Mouse (Mus musculus) intestine, embryonic 14.5 days (tissue): Measurements from ENCODE around the gene Fbxo47. TPM values are rescaled to one million over a fixed set of nuclear protein-coding genes. Genes with fewer than 3 reads are reported as not detected.

Experiments
- ATAC-seq: fragments of 200-750 bp; cut with Nextera tagmentation; replicated peaks from 2 replicates; pipeline ENCODE4 v1.8.0; 2017; ENCODE audit warnings: low read depth, moderate number of reproducible peaks, moderate TSS enrichment, moderate library complexity; ENCODE audit not compliant: low FRiP score, low TSS enrichment
- DNase-seq: peaks from one replicate; pipeline ENCODE4 v3.0.0-alpha.2; 2018; ENCODE audit warnings: low spot score
- H3K27ac ChIP-seq: fragments of 300-500 bp; sonication (generic); 2 replicates; pipeline ENCODE4 v1.5.1; 2014; ENCODE audit warnings: low read depth, mild to moderate bottlenecking, control low read depth
- H3K27me3 ChIP-seq: fragments of 300-500 bp; sonication (generic); replicated peaks from 2 replicates; pipeline ENCODE4 v1.6.1; 2014; ENCODE audit warnings: low read length, control low read depth; ENCODE audit not compliant: control insufficient read depth, insufficient read depth
- H3K36me3 ChIP-seq: fragments of 300-500 bp; sonication (generic); 2 replicates; pipeline ENCODE4 v1.6.1; 2014; ENCODE audit warnings: low read length, control low read depth; ENCODE audit not compliant: control insufficient read depth, insufficient read depth
- H3K4me1 ChIP-seq: fragments of 300-500 bp; sonication (generic); replicated peaks from 2 replicates; pipeline ENCODE4 v1.6.1; 2014; ENCODE audit warnings: low read length, control low read depth, mixed read lengths; ENCODE audit not compliant: control insufficient read depth, insufficient read depth
- H3K4me2 ChIP-seq: fragments of 300-500 bp; sonication (generic); 2 replicates; pipeline ENCODE4 v1.6.1; 2014; ENCODE audit warnings: low read length
- H3K4me3 ChIP-seq: fragments of 300-500 bp; sonication (generic); 2 replicates; pipeline ENCODE4 v1.5.1; 2014; ENCODE audit warnings: low read depth, low read length, control low read depth, mixed read lengths
- H3K9ac ChIP-seq: fragments of 300-500 bp; sonication (generic); 2 replicates; pipeline ENCODE4 v1.6.1; 2014; ENCODE audit warnings: mild to moderate bottlenecking, low read length
- H3K9me3 ChIP-seq: fragments of 300-500 bp; sonication (generic); 2 replicates; pipeline ENCODE4 v1.6.1; 2016; ENCODE audit warnings: low read length, control low read depth; ENCODE audit not compliant: control insufficient read depth
- WGBS: fragments of 180-500 bp; shearing (Covaris S2); extraction: QIAGEN DNeasy Blood & Tissue Kit; methylation state at CpG from one replicate; pipeline ENCODE4 v1.1.7; 2014; 5-methylcytosine and 5-hydroxymethylcytosine counted together
- polyA plus RNA-seq: library from polyadenylated mRNA; unstranded; fragments of >200 nt; fragmentation: Nextera tagmentation; extraction: Ambion mirVana; gene quantifications from 2 replicates; pipeline ENCODE4 v1.2.1, GENCODE M21; 2014

The Fbxo47 gene
- polyA plus RNA-seq, 1 experiment from 2014 or later, result 0.54 TPM

GRCm38 (mm10) chr11:97805662-97806612, 78.0 kb downstream of the Fbxo47 start:
- Histone ChIP-seq H3K4me2 (peak overlapping the region; percentile 55), H3K9me3 (no peaks in the 10 kb centered on the region), H3K4me3 (0 out of 2 replicates have a peak overlapping the region, but pooled peaks have one; percentile 2), H3K27ac (peak overlapping the region; percentile 80), H3K36me3 (peaks cover 36% of the 10 kb centered on the region), H3K9ac (0 out of 2 replicates have a peak overlapping the region, but pooled peaks have one; percentile 20), H3K4me1 (peaks cover 95% of the 10 kb centered on the region), H3K27me3 (no peaks in the 10 kb centered on the region)
- DNase-seq (peak; percentile 72), ATAC-seq (no peak)
- WGBS, result 21% methylated on average over 15 of the region's 15 CpGs

- 9% methylated on average over 9 of the region's 9 CpGs for WGBS
- DNase-seq, result peak; percentile 74
- Histone ChIP-seq H3K9me3 (no peaks in the 10 kb centered on the region), H3K27me3 (no peaks in the 10 kb centered on the region), H3K4me2 (peak overlapping the region; percentile 55), H3K27ac (peak overlapping the region; percentile 80), H3K9ac (0 out of 2 replicates have a peak overlapping the region, but pooled peaks have one; percentile 6), H3K4me3 (peak overlapping the region; percentile 21), H3K4me1 (peaks cover 87% of the 10 kb centered on the region), H3K36me3 (peaks cover 28% of the 10 kb centered on the region)
- 0 out of 2 replicates have a peak, but pooled peaks have one; percentile 14 for ATAC-seq
Observed at GRCm38 (mm10) chr11:97804841-97805661, 78.9 kb downstream of the Fbxo47 start.

- WGBS, result 61% methylated on average over 5 of the region's 5 CpGs
- Histone ChIP-seq H3K4me1 (peaks cover 75% of the 10 kb centered on the region), H3K36me3 (peaks cover 19% of the 10 kb centered on the region), H3K27ac (peak overlapping the region; percentile 80), H3K9ac (no peak overlapping the region), H3K9me3 (no peaks in the 10 kb centered on the region), H3K4me2 (peak overlapping the region; percentile 55; the same call in 1 of the 2 replicates), H3K4me3 (no peak overlapping the region), H3K27me3 (no peaks in the 10 kb centered on the region)
- no peak for ATAC-seq
- DNase-seq, result no peak
Observed at GRCm38 (mm10) chr11:97803847-97804246, 80.1 kb downstream of the Fbxo47 start.

Other genes with a start within 250 kb of the Fbxo47 start
- 4.6 and 4.8 TPM in 2 replicates for gene Mllt6, start 220.7 kb downstream of the Fbxo47 start, polyA plus RNA-seq
- gene Cisd3, start 198.3 kb downstream of the Fbxo47 start, polyA plus RNA-seq, result 41.2 and 47.9 TPM in 2 replicates
- 19.2 and 19.7 TPM in 2 replicates for gene Pcgf2, start 183.7 kb downstream of the Fbxo47 start, polyA plus RNA-seq
- 473 and 491 TPM in 2 replicates for gene Psmb3, start 180.8 kb downstream of the Fbxo47 start, polyA plus RNA-seq
- gene Pip4k2b, start 139.4 kb downstream of the Fbxo47 start, polyA plus RNA-seq, result 1.7 and 1.9 TPM in 2 replicates
- 10.5 and 11.8 TPM in 2 replicates for gene Cwc25, start 117.6 kb downstream of the Fbxo47 start, polyA plus RNA-seq
- gene 1700001P01Rik, start 108.2 kb downstream of the Fbxo47 start, polyA plus RNA-seq, result 0.31 TPM in 2 replicates
- gene Rpl23, start 101.7 kb downstream of the Fbxo47 start, polyA plus RNA-seq, result 752 and 786 TPM in 2 replicates
- 85.1 and 88.6 TPM in 2 replicates for gene Lasp1, start 85.2 kb downstream of the Fbxo47 start, polyA plus RNA-seq
- gene B230217C12Rik, start 43.4 kb downstream of the Fbxo47 start, polyA plus RNA-seq, result 8.1 and 9.5 TPM in 2 replicates
- 0.09 and 0.30 TPM in 2 replicates for gene Plxdc1, start 102.3 kb upstream of the Fbxo47 start, polyA plus RNA-seq
- gene Arl5c, start 112.0 kb upstream of the Fbxo47 start, polyA plus RNA-seq, result 9.6 and 13.8 TPM in 2 replicates
- gene Cacnb1, start 138.9 kb upstream of the Fbxo47 start, polyA plus RNA-seq, result 7.5 and 8.0 TPM in 2 replicates
- gene Rpl19, start 142.6 kb upstream of the Fbxo47 start, polyA plus RNA-seq, result 1,242 TPM in 2 replicates
- gene Stac2, start 169.3 kb upstream of the Fbxo47 start, polyA plus RNA-seq, result 0.35 and 0.43 TPM in 2 replicates